Mouse (Mus musculus) liver, postnatal 0 days (tissue): Measurements from ENCODE around the gene Arl16. TPM values are rescaled to one million over a fixed set of nuclear protein-coding genes. Genes with fewer than 3 reads are reported as not detected.

ENCODE experiments used
- ATAC-seq: fragments of 200-750 bp; cut with Nextera tagmentation; 2 replicates; pipeline ENCODE4 v1.8.0; 2017; ENCODE audit warnings: mild to moderate bottlenecking, moderate library complexity
- DNase-seq: peaks from one replicate; pipeline ENCODE4 v3.0.0-alpha.2; 2016
- H3K27ac ChIP-seq: fragments of 300-500 bp; sonication (generic); 2 replicates; pipeline ENCODE4 v1.5.1; 2014; ENCODE audit warnings: antibody characterized with exemption, moderate library complexity, mild to moderate bottlenecking, low read depth
- H3K27me3 ChIP-seq: fragments of 300-500 bp; sonication (generic); 2 replicates; pipeline ENCODE4 v1.6.1; 2014; ENCODE audit warnings: low read length, control low read depth, mixed read lengths; ENCODE audit not compliant: insufficient read depth
- H3K36me3 ChIP-seq: fragments of 300-500 bp; sonication (generic); replicated peaks from 2 replicates; pipeline ENCODE4 v1.6.1; 2014; ENCODE audit warnings: mild to moderate bottlenecking, control low read depth, low read length, moderate library complexity, mixed read lengths; ENCODE audit not compliant: insufficient read depth
- H3K4me1 ChIP-seq: fragments of 300-500 bp; sonication (generic); 2 replicates; pipeline ENCODE4 v1.6.1; 2014; ENCODE audit warnings: antibody characterized with exemption, mild to moderate bottlenecking, control low read depth; ENCODE audit not compliant: insufficient read depth
- H3K4me2 ChIP-seq: fragments of 300-500 bp; sonication (generic); 2 replicates; pipeline ENCODE4 v1.6.1; 2014; ENCODE audit warnings: low read depth, mild to moderate bottlenecking, low read length, moderate library complexity, mixed read lengths
- H3K4me3 ChIP-seq: fragments of 300-500 bp; sonication (generic); 2 replicates; pipeline ENCODE4 v1.5.1; 2014; ENCODE audit warnings: low read depth, low read length
- H3K9ac ChIP-seq: fragments of 300-500 bp; sonication (generic); replicated peaks from 2 replicates; pipeline ENCODE4 v1.6.1; 2014; ENCODE audit warnings: mild to moderate bottlenecking, moderate library complexity
- H3K9me3 ChIP-seq: fragments of 300-500 bp; sonication (generic); 2 replicates; pipeline ENCODE4 v1.6.1; 2016; ENCODE audit warnings: mild to moderate bottlenecking, control low read depth, low read length, mixed read lengths
- CTCF ChIP-seq: sonication (generic); IDR thresholded peaks from 2 replicates; pipeline ENCODE4 v1.5.1; 2016; ENCODE audit warnings: antibody characterized with exemption, low read depth
- EP300 ChIP-seq: IDR thresholded peaks from 2 replicates; pipeline ENCODE4 v1.6.1; 2016; ENCODE audit warnings: antibody characterized with exemption, low read depth, mild to moderate bottlenecking
- WGBS: fragments of 180-500 bp; shearing (Covaris S2); extraction: QIAGEN DNeasy Blood & Tissue Kit; methylation state at CpG from one replicate; pipeline ENCODE4 v1.1.7; 2014; ENCODE audit not compliant: insufficient replicate concordance; 5-methylcytosine and 5-hydroxymethylcytosine counted together
- polyA plus RNA-seq: library from polyadenylated mRNA; unstranded; fragments of >200 nt; fragmentation: Nextera tagmentation; extraction: Ambion mirVana; gene quantifications from 2 replicates; pipeline ENCODE4 v1.2.1, GENCODE M21; 2015

The Arl16 gene
- polyA plus RNA-seq, 1 experiment from 2014 or later, result 13.5 TPM

- WGBS, result 57% methylated on average over 3 of the region's 3 CpGs
These were observed 25.9 kb upstream of the Arl16 start for GRCm38 (mm10) chr11:120493351-120493750.

GRCm38 (mm10) chr11:120492878-120493203, 25.4 kb upstream of the Arl16 start:
- 31% methylated on average over 3 of the region's 3 CpGs for WGBS
- TF ChIP-seq EP300 (no peak), CTCF (no peak)
- Histone ChIP-seq H3K4me1 (peaks cover 33% of the 10 kb centered on the region), H3K36me3 (peaks cover 26% of the 10 kb centered on the region), H3K27ac (peak overlapping the region; percentile 88), H3K9me3 (no peaks in the 10 kb centered on the region), H3K27me3 (no peaks in the 10 kb centered on the region), H3K9ac (peak overlapping the region; percentile 83), H3K4me3 (peak overlapping the region; percentile 71), H3K4me2 (peak overlapping the region; percentile 91)
- ATAC-seq (no peak), DNase-seq (no peak)

More at GRCm38 (mm10) chr11:120493351-120493750, 25.9 kb upstream of the Arl16 start:
- Histone ChIP-seq H3K27me3 (no peaks in the 10 kb centered on the region), H3K36me3 (peaks cover 26% of the 10 kb centered on the region), H3K9ac (peak overlapping the region; percentile 28), H3K4me1 (peaks cover 33% of the 10 kb centered on the region), H3K4me2 (peak overlapping the region; percentile 91), H3K27ac (peak overlapping the region; percentile 88; the same call in 1 of the 2 replicates), H3K9me3 (no peaks in the 10 kb centered on the region), H3K4me3 (peak overlapping the region; percentile 71; the same call in 1 of the 2 replicates)
- ATAC-seq (no peak), DNase-seq (no peak)
- TF ChIP-seq EP300 (no peak), CTCF (no peak)

- peak; percentile 69 for TF ChIP-seq CTCF
- no peak for TF ChIP-seq EP300
- ATAC-seq (peak; percentile 28), DNase-seq (peak; percentile 68)
- Histone ChIP-seq H3K9me3 (no peaks in the 10 kb centered on the region), H3K4me3 (peak overlapping the region; percentile 71), H3K9ac (peak overlapping the region; percentile 83), H3K4me1 (peaks cover 33% of the 10 kb centered on the region), H3K27ac (peak overlapping the region; percentile 88), H3K4me2 (peak overlapping the region; percentile 91), H3K27me3 (no peaks in the 10 kb centered on the region), H3K36me3 (peaks cover 29% of the 10 kb centered on the region)
- WGBS, result under 1% methylated on average over 47 of the region's 48 CpGs
These were observed 24.8 kb upstream of the Arl16 start for GRCm38 (mm10) chr11:120492024-120492877.

GRCm38 (mm10) chr11:120491317-120492023, 24.1 kb upstream of the Arl16 start, which contains the start of gene Slc25a10:
Gene Slc25a10, plus strand, starts transcription at chr11:120491840.
- Histone ChIP-seq H3K27ac (peak within 1 kb of the TSS; percentile 88), H3K9me3 (no peaks in the 10 kb centered on the region), H3K27me3 (no peaks in the 10 kb centered on the region), H3K36me3 (peaks cover 30% of the 10 kb centered on the region), H3K4me2 (peak within 1 kb of the TSS; percentile 91), H3K9ac (peak within 1 kb of the TSS; percentile 83), H3K4me1 (peaks cover 33% of the 10 kb centered on the region), H3K4me3 (peak within 1 kb of the TSS; percentile 71)
- TF ChIP-seq EP300, result no peak
- no peak for TF ChIP-seq CTCF
- peak; percentile 79 for ATAC-seq
- WGBS, result under 1% methylated on average over 34 of the region's 35 CpGs
- peak; percentile 92 for DNase-seq

GRCm38 (mm10) chr11:120490291-120491046, 23.1 kb upstream of the Arl16 start:
- TF ChIP-seq EP300 (no peak), CTCF (peak; percentile 16; the same call in 1 of the 2 replicates)
- DNase-seq (no peak), ATAC-seq (no peak)
- Histone ChIP-seq H3K27me3 (no peaks in the 10 kb centered on the region), H3K27ac (peak overlapping the region; percentile 88), H3K4me2 (peak overlapping the region; percentile 91; the same call in 1 of the 2 replicates), H3K36me3 (peaks cover 26% of the 10 kb centered on the region), H3K9ac (no peak overlapping the region), H3K4me3 (no peak overlapping the region), H3K4me1 (peaks cover 37% of the 10 kb centered on the region), H3K9me3 (no peaks in the 10 kb centered on the region)
- 39% methylated on average over 4 of the region's 4 CpGs for WGBS
